Mouse (Mus musculus) neural tube, embryonic 10.5 days (tissue): ENCODE data around the gene Lrrc75b.
"Not testable (repeated sequence)": the region's sequence is repeated elsewhere in the genome, so short reads cannot be mapped to it uniquely, and the experiment has no call there.

Source experiments
- DNase-seq: peaks from one replicate; pipeline ENCODE4 v3.0.0-alpha.2; 2017; ENCODE audit warnings: low spot score; ENCODE audit errors: extremely low spot score

Gene Lrrc75b

GRCm38 (mm10) chr10:75568029-75568428 is 7.9 kb upstream of the Lrrc75b start:
- no peak for DNase-seq

GRCm38 (mm10) chr10:75566765-75567164 is 6.6 kb upstream of the Lrrc75b start:
- DNase-seq: not testable (repeated sequence)

GRCm38 (mm10) chr10:75566321-75566720 is 6.2 kb upstream of the Lrrc75b start:
- no peak for DNase-seq

GRCm38 (mm10) chr10:75565906-75566305 is 5.8 kb upstream of the Lrrc75b start:
- DNase-seq: no peak

GRCm38 (mm10) chr10:75565436-75565835 is 5.3 kb upstream of the Lrrc75b start:
- DNase-seq: no peak

GRCm38 (mm10) chr10:75564687-75565265 is 4.6 kb upstream of the Lrrc75b start:
- DNase-seq: no peak

- no peak for DNase-seq
Measured at GRCm38 (mm10) chr10:75562596-75562995, 2.5 kb upstream of the Lrrc75b start.

GRCm38 (mm10) chr10:75561071-75561654 is 1.0 kb upstream of the Lrrc75b start, which contains the start of gene Ggt1:
Gene Ggt1 (plus strand): TSS chr10:75561604.
- no peak for DNase-seq

GRCm38 (mm10) chr10:75560549-75560899 is 394 bp upstream of the Lrrc75b start:
- DNase-seq: no peak

GRCm38 (mm10) chr10:75559041-75559675 is 972 bp downstream of the Lrrc75b start:
- DNase-seq: no peak

- no peak for DNase-seq
Measured at GRCm38 (mm10) chr10:75558515-75558914, 1.6 kb downstream of the Lrrc75b start.

- no peak for DNase-seq
Measured at GRCm38 (mm10) chr10:75556026-75556425, 4.1 kb downstream of the Lrrc75b start.

GRCm38 (mm10) chr10:75555557-75555956 is 4.6 kb downstream of the Lrrc75b start:
- no peak for DNase-seq

- DNase-seq: no peak
Measured at GRCm38 (mm10) chr10:75554090-75554489, 6.0 kb downstream of the Lrrc75b start.

GRCm38 (mm10) chr10:75552701-75553450 is 7.3 kb downstream of the Lrrc75b start:
- DNase-seq: no peak

GRCm38 (mm10) chr10:75552106-75552505 is 8.0 kb downstream of the Lrrc75b start:
- DNase-seq: no peak

GRCm38 (mm10) chr10:75551175-75551574 is 9.0 kb downstream of the Lrrc75b start:
- DNase-seq: no peak

GRCm38 (mm10) chr10:75549886-75550285 is 10.2 kb downstream of the Lrrc75b start:
- DNase-seq: no peak

GRCm38 (mm10) chr10:75548486-75548885 is 11.6 kb downstream of the Lrrc75b start:
- DNase-seq: no peak

GRCm38 (mm10) chr10:75547901-75548300 is 12.2 kb downstream of the Lrrc75b start:
- DNase-seq: no peak

- DNase-seq: no peak
Measured at GRCm38 (mm10) chr10:75536123-75536522, 24.0 kb downstream of the Lrrc75b start.

GRCm38 (mm10) chr10:75535423-75535822 is 24.7 kb downstream of the Lrrc75b start:
- DNase-seq: no peak
